Mouse (Mus musculus) urinary bladder, postnatal 10 days (tissue): ENCODE results near the gene Atxn2l.

Source experiments
- DNase-seq: peaks from one replicate; pipeline ENCODE4 v3.0.0; 2022; ENCODE audit warnings: low spot score

Atxn2l gene

GRCm38 (mm10) chr7:126503273-126503878 lies at the start of gene Atxn2l:
TSS of gene Atxn2l (minus strand) at chr7:126503437.
- DNase-seq, result peak; percentile 98

- no peak for DNase-seq
Measured at GRCm38 (mm10) chr7:126545631-126546030, 42.4 kb upstream of the Atxn2l start.

GRCm38 (mm10) chr7:126541661-126542060 lies 38.4 kb upstream of the Atxn2l start:
- DNase-seq, result no peak

- DNase-seq, result no peak
Measured at GRCm38 (mm10) chr7:126537820-126538585, 34.8 kb upstream of the Atxn2l start.

GRCm38 (mm10) chr7:126536466-126536865 lies 33.2 kb upstream of the Atxn2l start:
- DNase-seq, result no peak

- DNase-seq, result no peak
Measured at GRCm38 (mm10) chr7:126535766-126536165, 32.5 kb upstream of the Atxn2l start.

GRCm38 (mm10) chr7:126533434-126533833 lies 30.2 kb upstream of the Atxn2l start:
- no peak for DNase-seq

- no peak for DNase-seq
Measured at GRCm38 (mm10) chr7:126528166-126528577, 24.9 kb upstream of the Atxn2l start.

GRCm38 (mm10) chr7:126523316-126523715 lies 20.1 kb upstream of the Atxn2l start:
- DNase-seq, result no peak

GRCm38 (mm10) chr7:126519513-126519912 lies 16.3 kb upstream of the Atxn2l start:
- no peak for DNase-seq

- DNase-seq, result no peak
Measured at GRCm38 (mm10) chr7:126518261-126518941, 15.2 kb upstream of the Atxn2l start.

- DNase-seq, result no peak
Measured at GRCm38 (mm10) chr7:126511287-126511686, 8.1 kb upstream of the Atxn2l start.

GRCm38 (mm10) chr7:126507126-126507778 lies 4.0 kb upstream of the Atxn2l start:
- no peak for DNase-seq

GRCm38 (mm10) chr7:126504913-126505312 lies 1.7 kb upstream of the Atxn2l start:
- no peak for DNase-seq

GRCm38 (mm10) chr7:126502751-126503150 lies 486 bp downstream of the Atxn2l start:
- no peak for DNase-seq

GRCm38 (mm10) chr7:126502023-126502741 lies 1.1 kb downstream of the Atxn2l start:
- DNase-seq, result peak; percentile 66

- DNase-seq, result no peak
Measured at GRCm38 (mm10) chr7:126501684-126502022, 1.6 kb downstream of the Atxn2l start.

GRCm38 (mm10) chr7:126499416-126499815 lies 3.8 kb downstream of the Atxn2l start:
- DNase-seq, result no peak

- DNase-seq, result no peak
Measured at GRCm38 (mm10) chr7:126497966-126498365, 5.3 kb downstream of the Atxn2l start.

- no peak for DNase-seq
Measured at GRCm38 (mm10) chr7:126496475-126496874, 6.8 kb downstream of the Atxn2l start.

GRCm38 (mm10) chr7:126494120-126494519 lies 9.1 kb downstream of the Atxn2l start:
- DNase-seq, result no peak

- no peak for DNase-seq
Measured at GRCm38 (mm10) chr7:126491973-126492372, 11.3 kb downstream of the Atxn2l start.
